Mouse (Mus musculus) testis, adult 2 months (tissue): ENCODE data around the gene Trip13.

Experiments
- CTCF ChIP-seq: fragments of 200-500 bp; IDR thresholded peaks from 2 replicates; pipeline ENCODE4 v1.5.1; 2012; ENCODE audit warnings: low read depth, mild to moderate bottlenecking, inconsistent platforms, low read length, moderate library complexity; ENCODE audit not compliant: control insufficient read depth, insufficient read depth, insufficient replicate concordance
- POLR2A ChIP-seq: fragments of 200-500 bp; IDR thresholded peaks from 2 replicates; pipeline ENCODE4 v1.6.1; 2012; ENCODE audit warnings: low read depth, mild to moderate bottlenecking, inconsistent platforms, low read length, moderate library complexity; ENCODE audit not compliant: control insufficient read depth

DNA sequence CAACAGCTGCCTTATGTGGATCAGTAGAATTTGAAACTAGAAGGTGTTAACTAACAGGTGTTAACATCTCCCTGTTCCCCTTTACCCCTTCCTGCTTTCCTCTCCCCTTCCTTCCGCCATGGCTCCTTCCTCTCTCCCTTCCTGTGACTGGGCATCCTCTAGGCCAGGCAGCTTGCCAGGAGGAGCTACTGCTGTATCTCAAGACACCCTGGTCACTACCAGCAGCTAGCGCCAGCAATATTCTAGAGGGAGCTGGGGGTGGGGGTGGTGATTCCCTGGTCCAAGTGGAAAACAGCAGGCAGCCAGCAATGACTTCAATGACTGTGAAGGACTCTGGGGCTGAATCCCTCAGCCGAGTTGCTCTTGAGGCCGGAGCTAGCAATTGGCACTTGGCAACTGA, 51.9 kb downstream of the Trip13 start:
- TF ChIP-seq CTCF (no peak), POLR2A (no peak)
